Mouse (Mus musculus) hindbrain, embryonic 16.5 days (tissue): ENCODE data around the gene Mtf1. TPM values are rescaled to one million over a fixed set of nuclear protein-coding genes. Genes with fewer than 3 reads are reported as not detected.

Experiments
- ATAC-seq: fragments of 200-750 bp; cut with Nextera tagmentation; 2 replicates; pipeline ENCODE4 v1.8.0; 2017; ENCODE audit warnings: moderate TSS enrichment, moderate library complexity
- H3K27ac ChIP-seq: fragments of 300-500 bp; sonication (generic); 2 replicates; pipeline ENCODE4 v1.5.1; 2014; ENCODE audit warnings: low read depth, mild to moderate bottlenecking, control low read depth, low read length, moderate library complexity
- H3K27me3 ChIP-seq: fragments of 300-500 bp; sonication (generic); replicated peaks from 2 replicates; pipeline ENCODE4 v1.6.1; 2014; ENCODE audit warnings: low read length; ENCODE audit not compliant: control insufficient read depth, insufficient read depth
- H3K36me3 ChIP-seq: fragments of 300-500 bp; sonication (generic); 2 replicates; pipeline ENCODE4 v1.6.1; 2014; ENCODE audit warnings: mild to moderate bottlenecking, low read length, moderate library complexity, mixed read lengths; ENCODE audit not compliant: control insufficient read depth, insufficient read depth
- H3K4me1 ChIP-seq: fragments of 300-500 bp; sonication (generic); 2 replicates; pipeline ENCODE4 v1.6.1; 2014; ENCODE audit warnings: low read depth, low read length; ENCODE audit not compliant: control insufficient read depth, insufficient read depth
- H3K4me2 ChIP-seq: fragments of 300-500 bp; sonication (generic); 2 replicates; pipeline ENCODE4 v1.6.1; 2014; ENCODE audit warnings: mild to moderate bottlenecking, low read length, control low read depth, moderate library complexity
- H3K4me3 ChIP-seq: fragments of 300-500 bp; sonication (generic); 2 replicates; pipeline ENCODE4 v1.5.1; 2014; ENCODE audit warnings: mild to moderate bottlenecking, low read length, control low read depth, moderate library complexity
- H3K9ac ChIP-seq: fragments of 300-500 bp; sonication (generic); 2 replicates; pipeline ENCODE4 v1.6.1; 2014; ENCODE audit warnings: low read depth, mild to moderate bottlenecking, control low read depth, low read length, moderate library complexity
- H3K9me3 ChIP-seq: fragments of 300-500 bp; sonication (generic); 2 replicates; pipeline ENCODE4 v1.6.1; 2014; ENCODE audit warnings: mild to moderate bottlenecking, low read length, moderate library complexity; ENCODE audit not compliant: control insufficient read depth
- WGBS: fragments of 180-500 bp; shearing (Covaris S2); extraction: QIAGEN DNeasy Blood & Tissue Kit; methylation state at CpG from one replicate; pipeline ENCODE4 v1.1.7; 2014; 5-methylcytosine and 5-hydroxymethylcytosine counted together
- polyA plus RNA-seq: library from polyadenylated mRNA; unstranded; fragments of >200 nt; fragmentation: Nextera tagmentation; extraction: Ambion mirVana; gene quantifications from 2 replicates; pipeline ENCODE4 v1.2.1, GENCODE M21; 2015

The Mtf1 gene
- polyA plus RNA-seq, 1 experiment from 2014 or later = 14.0 TPM

DNA sequence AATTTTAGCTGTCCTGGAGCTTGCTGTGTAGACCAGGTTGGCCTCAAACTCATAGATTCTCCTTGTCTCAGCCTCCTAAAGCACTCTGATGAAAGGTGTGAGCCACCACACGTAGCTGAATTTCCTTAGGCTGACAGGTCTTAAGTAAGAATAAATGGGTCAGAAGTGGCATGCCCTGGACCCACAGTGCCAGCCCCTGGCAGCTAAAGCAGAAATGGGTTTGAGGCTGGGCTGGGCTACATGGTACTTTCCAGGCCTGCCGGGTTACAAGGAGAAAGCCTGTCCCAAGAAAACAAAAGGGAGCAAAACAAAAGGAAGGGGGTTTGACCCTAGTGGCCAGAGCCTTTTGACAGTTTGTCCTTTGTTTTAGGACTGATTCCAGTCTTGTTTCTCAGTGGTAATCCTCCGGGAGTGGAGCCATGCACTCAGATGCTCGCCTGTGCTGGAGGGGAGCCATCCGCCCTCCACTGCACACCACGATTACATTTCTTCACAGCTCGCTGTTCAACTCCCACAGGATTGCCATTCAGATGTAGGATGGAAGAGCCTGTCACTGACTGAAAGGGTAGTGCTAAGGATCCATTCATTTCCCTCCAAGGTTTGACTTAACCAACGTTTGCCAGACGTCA, 9.6 kb downstream of the Mtf1 start:
- peak; percentile 54 for ATAC-seq
- H3K9ac ChIP-seq = peak overlapping the region; percentile 26; the same call in 1 of the 2 replicates
- no peak overlapping the region for H3K4me3 ChIP-seq
- H3K9me3 ChIP-seq = no peaks in the 10 kb centered on the region
- 0 out of 2 replicates have a peak overlapping the region, but pooled peaks have one; percentile 12 for H3K27ac ChIP-seq
- WGBS = 16% methylated on average over 9 of the region's 9 CpGs
- no peaks in the 10 kb centered on the region for H3K27me3 ChIP-seq
- no peak overlapping the region for H3K4me2 ChIP-seq
- peaks cover 4% of the 10 kb centered on the region; the same call in 1 of the 2 replicates for H3K36me3 ChIP-seq
- H3K4me1 ChIP-seq = peaks cover 7% of the 10 kb centered on the region

DNA sequence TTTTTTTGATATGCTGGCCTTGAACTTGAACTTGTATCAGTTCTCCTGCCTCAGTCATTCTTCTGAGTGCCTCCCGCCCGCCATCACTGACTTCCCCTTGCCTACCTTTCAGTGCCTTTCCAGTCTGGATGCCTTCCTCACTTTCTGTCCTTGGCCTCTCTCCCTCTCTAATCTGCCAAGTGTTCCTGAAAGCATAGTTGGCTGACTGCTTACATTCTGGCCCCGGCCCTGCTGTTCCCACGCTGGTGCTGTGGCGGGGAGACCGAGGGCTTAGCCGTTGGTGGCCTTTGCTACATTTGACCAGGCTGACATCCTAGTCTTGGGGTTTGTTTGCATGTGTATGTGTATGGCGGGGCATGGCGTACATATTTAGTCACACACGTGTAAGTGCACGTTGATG, 14.0 kb downstream of the Mtf1 start:
- ATAC-seq = no peak
- H3K9me3 ChIP-seq = no peaks in the 10 kb centered on the region
- no peaks in the 10 kb centered on the region for H3K27me3 ChIP-seq
- WGBS = 85% methylated on average over 11 of the region's 11 CpGs
- H3K4me3 ChIP-seq = no peak overlapping the region
- no peak overlapping the region for H3K27ac ChIP-seq
- H3K9ac ChIP-seq = no peak overlapping the region
- H3K4me1 ChIP-seq = peaks cover 7% of the 10 kb centered on the region
- peaks cover 1% of the 10 kb centered on the region for H3K36me3 ChIP-seq
- no peak overlapping the region for H3K4me2 ChIP-seq

DNA sequence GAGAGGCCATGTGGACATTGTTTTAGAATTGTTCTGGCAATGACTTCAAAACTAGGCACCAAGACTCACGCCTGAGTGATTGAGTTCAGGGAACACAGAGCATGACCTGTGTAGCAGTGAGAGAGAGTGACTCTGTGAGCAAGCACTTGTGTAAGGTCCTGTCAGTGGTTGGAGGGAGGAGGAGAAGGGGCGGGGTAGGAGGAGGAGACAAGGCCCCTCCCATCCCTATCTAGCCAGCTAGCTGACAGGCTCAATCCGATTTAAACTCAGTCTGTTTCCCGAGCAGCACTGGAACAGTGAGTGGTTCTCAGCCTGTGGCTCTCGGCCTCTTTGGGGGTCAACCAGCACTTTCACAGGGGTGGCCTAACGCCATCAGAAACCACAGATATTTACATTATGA, 15.9 kb downstream of the Mtf1 start:
- no peaks in the 10 kb centered on the region for H3K27me3 ChIP-seq
- H3K4me2 ChIP-seq = no peak overlapping the region
- H3K4me3 ChIP-seq = no peak overlapping the region
- no peaks in the 10 kb centered on the region for H3K9me3 ChIP-seq
- peak; percentile 75; the same call in 1 of the 2 replicates for ATAC-seq
- H3K27ac ChIP-seq = no peak overlapping the region
- H3K9ac ChIP-seq = no peak overlapping the region
- H3K4me1 ChIP-seq = no peaks in the 10 kb centered on the region
- H3K36me3 ChIP-seq = peaks cover 8% of the 10 kb centered on the region
- 15% methylated on average over 6 of the region's 6 CpGs for WGBS

DNA sequence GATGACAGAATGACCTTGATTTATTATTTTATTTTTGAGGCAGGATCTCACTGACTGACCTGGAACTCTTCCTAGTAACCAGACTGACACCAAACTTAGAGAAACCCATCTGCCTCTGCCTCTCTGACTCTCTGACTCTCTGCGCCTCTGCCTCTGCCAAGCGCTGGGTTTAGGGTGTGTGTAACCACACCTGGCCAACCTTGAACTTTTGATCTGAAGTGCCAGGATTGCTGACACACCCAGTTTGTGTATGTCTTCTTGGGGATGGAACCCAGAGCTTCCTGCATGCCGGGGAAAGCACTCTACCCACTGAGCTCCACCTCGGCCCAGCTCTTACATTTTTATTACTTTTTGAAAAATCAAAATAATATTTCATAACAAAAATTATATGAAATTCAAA, 16.9 kb downstream of the Mtf1 start:
- Histone ChIP-seq H3K27me3 (no peaks in the 10 kb centered on the region), H3K27ac (no peak overlapping the region), H3K4me1 (no peaks in the 10 kb centered on the region), H3K36me3 (peaks cover 10% of the 10 kb centered on the region), H3K4me3 (no peak overlapping the region), H3K9me3 (no peaks in the 10 kb centered on the region), H3K4me2 (no peak overlapping the region), H3K9ac (no peak overlapping the region)
- 89% methylated on average over 4 of the region's 4 CpGs for WGBS
- ATAC-seq = no peak

DNA sequence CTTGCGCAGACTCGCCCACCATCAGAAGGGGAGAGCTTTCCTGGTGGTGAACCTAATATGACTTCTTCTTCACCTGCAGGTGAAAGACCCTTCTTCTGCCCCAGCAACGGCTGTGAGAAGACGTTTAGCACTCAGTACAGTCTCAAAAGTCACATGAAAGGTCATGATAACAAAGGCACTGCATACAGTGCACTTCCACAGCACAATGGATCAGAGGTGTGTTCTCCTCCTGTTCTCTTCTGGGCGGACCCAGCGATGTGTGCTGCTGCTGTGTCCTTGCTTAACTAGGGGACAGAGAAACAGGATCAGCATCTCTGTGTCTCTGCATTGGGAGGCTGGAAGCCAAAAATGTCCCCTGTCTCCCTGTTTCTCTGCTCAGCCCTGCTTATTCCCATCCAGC, 23.1 kb downstream of the Mtf1 start:
- no peak overlapping the region for H3K4me3 ChIP-seq
- H3K4me1 ChIP-seq = no peaks in the 10 kb centered on the region
- H3K9me3 ChIP-seq = no peaks in the 10 kb centered on the region
- H3K9ac ChIP-seq = no peak overlapping the region
- no peak overlapping the region for H3K27ac ChIP-seq
- ATAC-seq = no peak
- 95% methylated on average over 6 of the region's 6 CpGs for WGBS
- no peaks in the 10 kb centered on the region for H3K27me3 ChIP-seq
- H3K4me2 ChIP-seq = no peak overlapping the region
- H3K36me3 ChIP-seq = peaks cover 25% of the 10 kb centered on the region

DNA sequence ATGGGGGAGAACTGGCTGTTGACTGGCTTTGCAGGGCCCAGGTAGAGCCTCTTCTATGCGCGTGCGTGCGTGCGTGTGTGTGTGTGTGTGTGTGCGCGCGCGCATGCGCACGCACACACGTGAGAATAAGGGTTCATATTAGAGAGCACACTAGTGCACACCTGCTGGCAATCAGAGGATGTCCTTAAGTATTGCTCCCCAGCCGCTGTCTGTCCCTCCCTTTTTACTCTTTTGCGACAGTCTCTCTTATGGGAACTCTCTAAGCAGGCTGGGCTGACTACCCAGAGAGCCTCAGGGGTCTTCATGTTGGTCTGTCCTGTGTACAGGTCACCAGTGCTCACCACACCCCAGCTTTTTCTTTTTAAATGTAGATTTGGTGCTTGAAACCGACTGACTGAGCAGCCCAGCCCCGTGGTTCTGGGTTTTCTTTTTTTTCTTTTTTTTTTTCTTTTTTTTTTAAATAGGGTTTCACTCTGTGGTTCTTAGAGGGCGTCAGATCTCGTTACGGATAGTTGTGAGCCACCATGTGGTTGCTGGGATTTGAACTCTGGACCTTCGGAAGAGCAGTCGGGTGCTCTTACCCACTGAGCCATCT, 23.6 kb downstream of the Mtf1 start:
- no peak for ATAC-seq
- no peaks in the 10 kb centered on the region for H3K4me1 ChIP-seq
- H3K36me3 ChIP-seq = peaks cover 25% of the 10 kb centered on the region
- no peak overlapping the region for H3K9ac ChIP-seq
- 95% methylated on average over 21 of the region's 21 CpGs for WGBS
- no peak overlapping the region for H3K4me3 ChIP-seq
- H3K27me3 ChIP-seq = no peaks in the 10 kb centered on the region
- no peak overlapping the region for H3K27ac ChIP-seq
- H3K9me3 ChIP-seq = no peaks in the 10 kb centered on the region
- no peak overlapping the region for H3K4me2 ChIP-seq

DNA sequence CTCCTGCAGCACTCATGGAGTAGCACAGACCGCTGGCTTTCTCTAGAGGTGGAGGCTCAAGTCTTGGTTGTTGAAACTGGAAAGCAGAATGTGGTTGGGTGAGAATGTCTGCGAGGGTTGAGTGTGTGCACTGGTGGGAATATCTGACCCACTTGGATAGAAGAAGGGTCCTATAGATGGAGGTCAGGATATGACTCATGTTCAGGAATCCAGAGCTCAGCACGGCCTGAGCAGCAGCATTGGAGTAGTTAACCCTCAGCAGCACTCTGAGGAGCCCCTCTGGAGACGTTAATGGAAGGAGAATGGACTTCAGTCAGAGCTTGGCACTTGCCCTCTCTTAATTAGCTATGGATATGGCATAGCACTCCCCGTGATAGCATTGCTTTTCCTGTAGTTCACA, 27.8 kb downstream of the Mtf1 start:
- no peaks in the 10 kb centered on the region for H3K9me3 ChIP-seq
- H3K4me3 ChIP-seq = no peak overlapping the region
- no peak overlapping the region for H3K27ac ChIP-seq
- no peaks in the 10 kb centered on the region for H3K4me1 ChIP-seq
- no peaks in the 10 kb centered on the region for H3K27me3 ChIP-seq
- H3K4me2 ChIP-seq = no peak overlapping the region
- WGBS = 81% methylated on average over 5 of the region's 5 CpGs
- no peak overlapping the region for H3K9ac ChIP-seq
- H3K36me3 ChIP-seq = peaks cover 18% of the 10 kb centered on the region
- ATAC-seq = no peak

DNA sequence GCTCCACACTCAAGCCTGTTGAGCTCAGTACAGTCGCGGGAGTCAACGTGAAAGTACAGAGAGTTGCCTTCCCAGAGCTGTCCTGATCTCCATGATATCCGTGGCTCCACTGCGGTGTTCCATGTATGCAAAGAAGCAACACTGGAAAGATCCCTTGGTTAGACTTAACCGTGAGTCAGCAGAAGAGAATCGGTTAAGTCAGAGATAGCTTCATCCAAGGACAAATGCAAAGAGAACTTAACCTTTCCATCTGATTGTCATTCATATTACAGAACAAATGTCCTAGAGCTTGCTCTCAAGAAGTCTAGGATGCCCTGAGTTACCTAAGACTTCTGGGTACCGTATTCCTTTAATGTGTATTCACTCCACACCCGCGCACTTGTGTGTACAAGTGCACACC, 30.9 kb downstream of the Mtf1 start:
- Histone ChIP-seq H3K9ac (no peak overlapping the region), H3K9me3 (no peaks in the 10 kb centered on the region), H3K36me3 (peaks cover 7% of the 10 kb centered on the region), H3K27me3 (no peaks in the 10 kb centered on the region), H3K27ac (no peak overlapping the region), H3K4me3 (no peak overlapping the region), H3K4me2 (no peak overlapping the region), H3K4me1 (no peaks in the 10 kb centered on the region)
- no peak for ATAC-seq
- WGBS = 94% methylated on average over 10 of the region's 10 CpGs

DNA sequence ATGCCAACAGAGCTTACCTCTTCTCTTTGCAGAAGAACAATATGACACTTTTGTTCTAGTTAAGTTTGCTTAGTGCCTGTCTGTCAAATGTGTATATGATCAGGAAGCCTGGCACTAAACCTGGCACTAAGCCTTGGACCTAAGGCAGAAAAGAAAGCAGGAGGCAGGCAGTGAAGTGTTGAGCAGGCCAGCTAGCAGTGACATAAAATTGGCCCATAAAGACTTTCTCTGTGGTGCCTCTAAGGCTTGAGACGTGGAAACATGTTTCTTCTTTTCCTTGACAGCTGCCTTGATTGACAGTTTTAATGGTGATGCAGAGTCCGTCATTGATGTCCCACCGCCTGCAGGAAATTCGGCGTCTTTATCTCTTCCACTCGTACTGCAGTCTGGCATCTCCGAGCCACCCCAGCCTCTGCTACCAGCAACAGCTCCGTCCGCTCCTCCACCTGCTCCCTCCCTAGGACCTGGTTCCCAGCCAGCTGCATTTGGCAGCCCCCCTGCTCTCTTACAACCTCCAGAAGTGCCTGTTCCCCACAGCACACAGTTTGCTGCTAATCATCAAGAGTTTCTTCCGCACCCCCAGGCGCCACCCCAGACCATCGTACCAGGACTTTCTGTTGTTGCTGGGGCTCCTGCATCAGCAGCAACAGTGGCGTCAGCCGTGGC, 36.3 kb downstream of the Mtf1 start:
- no peaks in the 10 kb centered on the region for H3K9me3 ChIP-seq
- no peak for ATAC-seq
- no peak overlapping the region for H3K27ac ChIP-seq
- H3K4me1 ChIP-seq = no peaks in the 10 kb centered on the region
- H3K4me3 ChIP-seq = no peak overlapping the region
- H3K27me3 ChIP-seq = no peaks in the 10 kb centered on the region
- no peak overlapping the region for H3K4me2 ChIP-seq
- WGBS = 84% methylated on average over 14 of the region's 14 CpGs
- H3K9ac ChIP-seq = no peak overlapping the region
- H3K36me3 ChIP-seq = peaks cover 25% of the 10 kb centered on the region
